Mouse (Mus musculus) spleen, adult 2 months (tissue): ENCODE measurements around the gene Pigh.

Source experiments
- CTCF ChIP-seq: fragments of 200-500 bp; IDR thresholded peaks from 2 replicates; pipeline ENCODE4 v1.5.1; 2011; ENCODE audit warnings: mild to moderate bottlenecking, inconsistent platforms; ENCODE audit not compliant: insufficient read depth, insufficient read length, insufficient replicate concordance; ENCODE audit errors: extremely low read depth
- POLR2A ChIP-seq: fragments of 200-500 bp; IDR thresholded peaks from 2 replicates; pipeline ENCODE4 v1.6.1; 2011; ENCODE audit warnings: low read depth, low read length, inconsistent platforms

DNA sequence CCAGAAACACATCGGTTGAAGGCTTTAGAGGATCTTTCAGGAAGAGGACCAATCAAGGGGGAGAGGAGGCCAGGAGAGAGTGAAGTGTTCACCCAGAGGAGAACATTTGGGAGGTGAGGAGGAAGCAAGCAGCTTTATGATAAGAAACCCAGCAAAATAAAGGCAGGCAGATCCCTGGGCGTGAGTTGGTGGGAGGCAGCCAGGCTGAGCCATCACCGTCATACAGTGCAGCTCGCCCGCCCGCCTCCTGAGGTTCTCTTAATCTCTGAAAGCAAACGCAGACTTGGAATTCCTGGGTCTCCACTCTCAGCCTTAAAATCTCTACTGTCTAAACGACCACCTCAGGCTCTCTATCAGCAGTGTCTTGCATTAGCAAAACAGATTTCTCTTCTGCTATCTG lies 45.2 kb upstream of the Pigh start:
- TF ChIP-seq CTCF (no peak), POLR2A (no peak)
